Mouse (Mus musculus) liver, adult 2 months (tissue): Measurements from ENCODE around the gene Adgra1.

Source experiments
- CTCF ChIP-seq: fragments of 200-500 bp; IDR thresholded peaks from 2 replicates; pipeline ENCODE4 v1.5.1; 2011; ENCODE audit warnings: low read depth, low read length, control low read depth
- POLR2A ChIP-seq: fragments of 200-500 bp; IDR thresholded peaks from 2 replicates; pipeline ENCODE4 v1.6.1; 2011; ENCODE audit warnings: low read length, control low read depth; ENCODE audit not compliant: insufficient read depth; ENCODE audit errors: extremely low read depth

GRCm38 (mm10) chr7:139813577-139814207, 20.3 kb upstream of the Adgra1 start:
- TF ChIP-seq CTCF = no peak
- TF ChIP-seq POLR2A = no peak
